Mouse (Mus musculus) kidney, embryonic 16.5 days (tissue): ENCODE data around the gene Lrrc28. TPM values are rescaled to one million over a fixed set of nuclear protein-coding genes. Genes with fewer than 3 reads are reported as not detected.

Experiments
- ATAC-seq: fragments of 200-750 bp; cut with Nextera tagmentation; 2 replicates; pipeline ENCODE4 v1.8.0; 2017; ENCODE audit warnings: moderate TSS enrichment; ENCODE audit not compliant: low FRiP score, low TSS enrichment
- H3K27ac ChIP-seq: fragments of 300-500 bp; sonication (generic); 2 replicates; pipeline ENCODE4 v1.5.1; 2014; ENCODE audit warnings: low read length
- H3K27me3 ChIP-seq: fragments of 300-500 bp; sonication (generic); 2 replicates; pipeline ENCODE4 v1.6.1; 2014; ENCODE audit warnings: low read length, control low read depth, mixed read lengths; ENCODE audit not compliant: insufficient read depth
- H3K36me3 ChIP-seq: fragments of 300-500 bp; sonication (generic); 2 replicates; pipeline ENCODE4 v1.6.1; 2014; ENCODE audit warnings: low read length, control low read depth, mixed read lengths; ENCODE audit not compliant: insufficient read depth
- H3K4me1 ChIP-seq: fragments of 300-500 bp; sonication (generic); 2 replicates; pipeline ENCODE4 v1.6.1; 2014; ENCODE audit warnings: low read length, control low read depth, mixed read lengths; ENCODE audit not compliant: insufficient read depth
- H3K4me2 ChIP-seq: fragments of 300-500 bp; sonication (generic); replicated peaks from 2 replicates; pipeline ENCODE4 v1.6.1; 2014; ENCODE audit warnings: low read depth, low read length
- H3K4me3 ChIP-seq: fragments of 300-500 bp; sonication (generic); 2 replicates; pipeline ENCODE4 v1.5.1; 2014; ENCODE audit warnings: mild to moderate bottlenecking, low read length
- H3K9ac ChIP-seq: fragments of 300-500 bp; sonication (generic); replicated peaks from 2 replicates; pipeline ENCODE4 v1.6.1; 2014; ENCODE audit warnings: low read length
- H3K9me3 ChIP-seq: fragments of 300-500 bp; sonication (generic); 2 replicates; pipeline ENCODE4 v1.6.1; 2016; ENCODE audit warnings: low read length, control low read depth
- WGBS: fragments of 180-500 bp; shearing (Covaris S2); extraction: QIAGEN DNeasy Blood & Tissue Kit; methylation state at CpG from one replicate; pipeline ENCODE4 v1.1.7; 2014; 5-methylcytosine and 5-hydroxymethylcytosine counted together
- polyA plus RNA-seq: library from polyadenylated mRNA; unstranded; fragments of >200 nt; fragmentation: Nextera tagmentation; extraction: Ambion mirVana; gene quantifications from 2 replicates; pipeline ENCODE4 v1.2.1, GENCODE M21; 2015

The Lrrc28 gene
- polyA plus RNA-seq, 1 experiment from 2014 or later = 14.4 TPM

- no peaks in the 10 kb centered on the region for H3K27me3 ChIP-seq
Measured at GRCm38 (mm10) chr7:67514380-67514779, 130.7 kb downstream of the Lrrc28 start.

GRCm38 (mm10) chr7:67513656-67514055 is 131.4 kb downstream of the Lrrc28 start:
- Histone ChIP-seq H3K9me3 (no peaks in the 10 kb centered on the region), H3K4me1 (no peaks in the 10 kb centered on the region), H3K27ac (no peak overlapping the region), H3K27me3 (no peaks in the 10 kb centered on the region), H3K9ac (no peak overlapping the region), H3K4me2 (no peak overlapping the region), H3K36me3 (no peaks in the 10 kb centered on the region), H3K4me3 (no peak overlapping the region)
- WGBS = 66% methylated on average over 4 of the region's 4 CpGs
- ATAC-seq = no peak

More at GRCm38 (mm10) chr7:67514380-67514779, 130.7 kb downstream of the Lrrc28 start:
- 72% methylated on average over 4 of the region's 4 CpGs for WGBS
- Histone ChIP-seq H3K9ac (no peak overlapping the region), H3K27ac (no peak overlapping the region), H3K4me2 (no peak overlapping the region), H3K4me3 (no peak overlapping the region), H3K9me3 (no peaks in the 10 kb centered on the region), H3K36me3 (no peaks in the 10 kb centered on the region), H3K4me1 (no peaks in the 10 kb centered on the region)
- ATAC-seq = no peak

GRCm38 (mm10) chr7:67511606-67512005 is 133.5 kb downstream of the Lrrc28 start:
- Histone ChIP-seq H3K36me3 (no peaks in the 10 kb centered on the region), H3K27ac (no peak overlapping the region), H3K27me3 (no peaks in the 10 kb centered on the region), H3K4me2 (no peak overlapping the region), H3K4me1 (no peaks in the 10 kb centered on the region), H3K9ac (no peak overlapping the region), H3K4me3 (no peak overlapping the region), H3K9me3 (no peaks in the 10 kb centered on the region)
- 74% methylated on average over 7 of the region's 7 CpGs for WGBS
- ATAC-seq = no peak

GRCm38 (mm10) chr7:67503281-67504010 is 141.6 kb downstream of the Lrrc28 start:
- Histone ChIP-seq H3K4me3 (no peak overlapping the region), H3K27me3 (no peaks in the 10 kb centered on the region), H3K9ac (no peak overlapping the region), H3K4me2 (no peak overlapping the region), H3K27ac (no peak overlapping the region), H3K9me3 (no peaks in the 10 kb centered on the region), H3K36me3 (no peaks in the 10 kb centered on the region), H3K4me1 (no peaks in the 10 kb centered on the region)
- 44% methylated on average over 7 of the region's 7 CpGs for WGBS
- ATAC-seq = no peak

- H3K27me3 ChIP-seq = no peaks in the 10 kb centered on the region
- whole genome bisulfite sequencing = 45% methylated on average over 4 of the region's 4 CpGs
- no peaks in the 10 kb centered on the region for H3K9me3 ChIP-seq
- no peaks in the 10 kb centered on the region for H3K4me1 ChIP-seq
- no peak for ATAC-seq
- no peaks in the 10 kb centered on the region for H3K36me3 ChIP-seq
- H3K4me2 ChIP-seq = no peak overlapping the region
- no peak overlapping the region for H3K4me3 ChIP-seq
- H3K27ac ChIP-seq = no peak overlapping the region
- H3K9ac ChIP-seq = no peak overlapping the region
Measured at GRCm38 (mm10) chr7:67502631-67503030, 142.4 kb downstream of the Lrrc28 start.

GRCm38 (mm10) chr7:67500878-67501277 is 144.2 kb downstream of the Lrrc28 start:
- Histone ChIP-seq H3K27ac (no peak overlapping the region), H3K27me3 (no peaks in the 10 kb centered on the region), H3K4me2 (no peak overlapping the region), H3K9me3 (no peaks in the 10 kb centered on the region), H3K4me1 (no peaks in the 10 kb centered on the region), H3K4me3 (no peak overlapping the region), H3K36me3 (no peaks in the 10 kb centered on the region), H3K9ac (no peak overlapping the region)
- 87% methylated on average over 5 of the region's 5 CpGs for WGBS
- ATAC-seq = no peak

GRCm38 (mm10) chr7:67500076-67500828 is 144.8 kb downstream of the Lrrc28 start:
- ATAC-seq = no peak; the same call in 1 of the 2 replicates
- H3K4me2 ChIP-seq = no peak overlapping the region
- H3K4me1 ChIP-seq = no peaks in the 10 kb centered on the region
- no peaks in the 10 kb centered on the region for H3K9me3 ChIP-seq
- no peak overlapping the region for H3K4me3 ChIP-seq
- no peak overlapping the region for H3K9ac ChIP-seq
- H3K27ac ChIP-seq = no peak overlapping the region
- H3K36me3 ChIP-seq = no peaks in the 10 kb centered on the region
- 53% methylated on average over 11 of the region's 11 CpGs for WGBS
- H3K27me3 ChIP-seq = no peaks in the 10 kb centered on the region

GRCm38 (mm10) chr7:67499516-67499915 is 145.6 kb downstream of the Lrrc28 start:
- Histone ChIP-seq H3K9ac (no peak overlapping the region), H3K36me3 (no peaks in the 10 kb centered on the region), H3K4me2 (no peak overlapping the region), H3K4me3 (no peak overlapping the region), H3K27ac (no peak overlapping the region), H3K4me1 (no peaks in the 10 kb centered on the region), H3K9me3 (no peaks in the 10 kb centered on the region), H3K27me3 (no peaks in the 10 kb centered on the region)
- WGBS = 90% methylated on average over 7 of the region's 7 CpGs
- ATAC-seq = no peak

GRCm38 (mm10) chr7:67493795-67494687 is 151.0 kb downstream of the Lrrc28 start:
- ATAC-seq = no peak
- no peak overlapping the region for H3K4me3 ChIP-seq
- H3K27me3 ChIP-seq = no peaks in the 10 kb centered on the region
- H3K36me3 ChIP-seq = no peaks in the 10 kb centered on the region
- H3K9me3 ChIP-seq = no peaks in the 10 kb centered on the region
- 65% methylated on average over 9 of the region's 9 CpGs for WGBS
- H3K4me1 ChIP-seq = no peaks in the 10 kb centered on the region
- no peak overlapping the region for H3K4me2 ChIP-seq
- H3K9ac ChIP-seq = no peak overlapping the region
- H3K27ac ChIP-seq = no peak overlapping the region
